Mouse (Mus musculus) right cerebral cortex, postnatal 36 days (tissue): Measurements from ENCODE around the gene Hykk.
"Not testable (repeated sequence)": the region's sequence is repeated elsewhere in the genome, so short reads cannot be mapped to it uniquely, and the experiment has no call there.

Source experiments
- DNase-seq, 2 experiments: peaks; one replicate each; pipeline ENCODE4 v3.0.0; 2022; ENCODE audit warnings: low spot score in 2 of 2, mixed read lengths in 1 of 2

The Hykk gene

GRCm38 (mm10) chr9:54917010-54917677 lies at the start of gene Hykk:
Gene Hykk (plus strand): TSS chr9:54917283.
- DNase-seq: peak; percentile 79 to 93

DNA sequence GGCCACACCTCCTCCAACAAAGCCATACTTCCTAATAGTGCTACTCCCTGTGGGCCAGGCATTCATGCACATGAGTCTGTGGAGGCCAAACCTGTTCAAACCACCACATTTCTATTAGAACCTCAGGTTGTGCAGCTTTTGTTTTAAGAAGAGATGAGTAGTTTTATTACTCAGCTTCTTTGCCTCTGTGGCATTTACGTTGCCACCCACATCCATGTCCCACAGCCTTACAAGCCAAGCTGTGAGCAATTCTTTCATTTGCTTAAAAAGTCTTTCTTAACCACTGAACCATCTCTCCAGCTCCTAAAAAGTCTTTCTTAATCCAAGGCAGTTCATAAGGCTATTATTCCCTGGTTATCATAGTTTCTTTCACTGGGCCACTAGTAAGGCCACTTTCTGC lies 38.3 kb upstream of the Hykk start:
- no peak for DNase-seq

DNA sequence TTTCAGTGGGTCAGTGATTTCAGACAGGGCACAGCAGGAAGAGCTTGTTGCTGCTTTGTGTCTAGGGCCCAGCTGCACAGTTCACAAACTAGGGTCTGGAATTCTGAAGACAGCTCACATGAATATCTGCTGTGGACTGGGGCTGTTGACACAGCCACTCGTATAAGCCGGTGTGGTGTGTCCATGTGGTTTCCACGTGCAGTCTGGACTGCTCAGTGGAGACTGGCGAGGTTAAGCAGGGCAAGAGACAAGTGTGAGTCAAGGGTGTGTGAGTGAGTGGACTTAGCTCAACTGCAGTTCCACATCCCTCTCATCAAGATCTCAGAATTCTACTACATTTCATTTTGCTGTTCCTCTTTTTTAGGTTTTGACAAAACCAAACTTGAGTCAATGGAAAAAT lies 25.0 kb upstream of the Hykk start:
- no peak for DNase-seq

GRCm38 (mm10) chr9:54897097-54897496 lies 20.0 kb upstream of the Hykk start:
- no peak for DNase-seq

- no peak for DNase-seq
Measured at GRCm38 (mm10) chr9:54909446-54909845, 7.6 kb upstream of the Hykk start.

GRCm38 (mm10) chr9:54915576-54915975 lies 1.5 kb upstream of the Hykk start:
- no peak for DNase-seq

DNA sequence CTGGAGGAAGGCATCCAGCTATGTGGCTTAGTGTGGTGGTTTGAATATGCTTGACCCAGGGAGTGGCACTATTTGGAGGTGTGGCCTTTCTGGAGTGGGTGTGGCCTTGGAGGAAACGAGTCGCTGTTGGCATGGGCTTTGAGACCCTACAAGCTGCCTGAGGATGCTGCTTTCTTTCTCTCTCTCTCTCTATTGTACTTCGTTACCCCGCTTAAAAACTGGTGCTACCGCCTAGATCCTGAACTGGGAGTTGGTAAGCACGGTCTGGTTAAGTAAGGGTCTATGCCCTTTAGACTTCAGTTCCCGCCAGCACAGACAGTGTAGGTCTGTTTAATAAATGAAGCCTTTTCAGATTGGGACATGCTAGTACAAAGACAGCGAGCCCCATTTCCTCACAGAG lies 682 bp upstream of the Hykk start:
- DNase-seq: no peak

GRCm38 (mm10) chr9:54918191-54918590 lies 1.1 kb downstream of the Hykk start:
- no peak for DNase-seq

- DNase-seq: no peak
Measured at GRCm38 (mm10) chr9:54918781-54919180, 1.7 kb downstream of the Hykk start.

DNA sequence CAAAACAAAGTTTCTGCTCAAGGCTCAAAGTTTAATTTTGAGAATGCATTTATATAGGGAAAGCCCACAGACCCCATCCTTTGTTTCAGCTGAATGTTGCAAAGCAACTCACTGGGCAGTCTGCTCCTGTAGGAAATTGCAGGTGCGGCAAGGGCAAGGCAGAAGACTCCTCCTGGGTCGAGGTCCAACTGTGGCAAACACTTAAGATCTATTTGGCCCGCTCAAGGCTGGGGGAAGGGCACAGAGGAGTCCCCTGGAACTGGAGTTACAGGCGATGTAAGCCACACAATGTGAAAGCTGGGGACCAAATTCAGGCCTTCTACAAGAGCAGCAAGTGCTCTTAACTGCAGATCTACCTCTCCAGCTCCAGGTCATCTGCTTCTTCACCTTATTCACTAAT lies 2.9 kb downstream of the Hykk start:
- no peak for DNase-seq

GRCm38 (mm10) chr9:54930741-54931140 lies 13.7 kb downstream of the Hykk start:
- DNase-seq: no peak

DNA sequence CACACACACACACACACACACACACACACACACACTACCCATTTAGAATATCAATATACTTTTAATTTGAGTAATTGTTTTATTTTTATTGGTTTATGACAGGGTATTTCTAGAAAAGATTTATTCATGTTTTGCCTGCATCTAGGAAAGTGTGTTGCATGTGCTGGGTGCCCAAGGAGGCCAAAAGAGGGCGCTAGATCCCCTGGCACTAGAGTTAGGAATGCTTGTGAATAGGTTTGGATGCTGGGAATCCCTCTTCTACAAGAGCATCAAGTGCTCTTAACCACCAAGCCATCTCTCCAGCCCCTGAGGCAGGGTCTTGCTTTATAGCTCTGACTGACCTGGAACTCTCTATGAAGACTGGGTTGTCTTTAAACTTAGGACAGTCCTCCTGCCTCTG lies 14.7 kb downstream of the Hykk start:
- no peak for DNase-seq

DNA sequence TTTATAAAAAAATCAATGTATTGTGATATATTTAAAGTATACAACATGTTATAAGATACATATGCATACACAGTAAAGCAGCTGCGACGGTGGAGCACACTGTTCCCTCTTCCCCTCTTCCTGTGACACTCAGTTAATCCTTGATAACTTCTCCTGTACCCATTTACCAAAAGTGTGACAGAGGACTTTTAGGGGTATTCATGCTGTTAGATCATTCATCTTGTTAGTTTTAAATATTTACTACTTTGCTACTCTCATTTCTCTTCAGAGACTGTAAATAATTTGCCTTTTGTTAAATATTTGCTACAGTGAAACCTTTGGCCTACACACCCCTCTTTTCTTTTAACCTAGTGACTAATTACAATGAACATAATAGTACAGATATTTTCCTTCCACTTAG lies 15.3 kb downstream of the Hykk start:
- no peak for DNase-seq

- no peak for DNase-seq
Measured at GRCm38 (mm10) chr9:54942071-54942470, 25.0 kb downstream of the Hykk start.

- no peak for DNase-seq
Measured at GRCm38 (mm10) chr9:54944467-54944866, 27.4 kb downstream of the Hykk start.

DNA sequence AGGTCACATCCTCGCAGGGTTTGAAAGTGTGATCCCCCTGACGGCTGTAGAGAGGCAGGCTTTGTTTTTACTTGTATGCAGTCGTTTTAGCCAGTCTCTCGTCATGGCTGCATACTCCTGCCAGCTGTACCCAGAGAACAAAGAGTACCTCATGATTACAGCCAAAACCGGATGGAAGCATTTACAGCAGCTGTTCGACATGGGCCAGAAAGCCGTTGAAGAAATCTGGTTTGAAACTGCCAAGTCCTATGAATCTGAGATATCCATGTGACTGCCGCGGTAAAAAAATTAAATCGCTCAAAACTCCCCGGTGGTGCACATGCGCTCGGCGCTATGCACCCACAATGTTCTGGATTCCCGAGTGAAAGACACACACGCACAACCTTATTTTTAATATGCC lies 29.2 kb downstream of the Hykk start:
- no peak for DNase-seq

DNA sequence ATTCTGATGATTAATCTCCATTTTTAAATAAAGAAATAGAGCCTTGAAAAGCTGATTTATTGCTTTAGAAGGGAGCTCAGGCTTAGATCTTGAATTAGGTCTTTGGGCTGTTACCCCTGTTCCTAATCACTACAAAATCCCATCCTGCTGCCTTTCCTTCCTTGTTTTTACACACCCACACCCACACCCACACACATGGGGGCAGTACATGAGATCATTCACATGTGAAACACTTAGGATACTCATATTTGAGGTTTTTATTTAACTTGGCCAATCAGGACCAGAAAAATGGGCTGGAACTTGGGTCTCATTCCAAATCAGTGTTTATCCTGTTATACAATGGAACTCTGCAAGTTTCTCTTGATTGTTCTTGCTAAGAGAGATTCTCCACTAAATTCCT lies 32.4 kb downstream of the Hykk start:
- no peak for DNase-seq

- not testable (repeated sequence) for DNase-seq
Measured at GRCm38 (mm10) chr9:54950162-54950561, 33.1 kb downstream of the Hykk start.

- peak; percentile 80 to 84 for DNase-seq
Measured at GRCm38 (mm10) chr9:54950575-54951321, 33.7 kb downstream of the Hykk start, which contains the start of the genes Psma4 and AY074887. Gene Psma4 (plus strand): TSS chr9:54950790. Gene AY074887 (minus strand): TSS chr9:54950998.

- DNase-seq: no peak
Measured at GRCm38 (mm10) chr9:54961059-54961458, 44.0 kb downstream of the Hykk start.

GRCm38 (mm10) chr9:54963669-54964068 lies 46.6 kb downstream of the Hykk start:
- DNase-seq: no peak

GRCm38 (mm10) chr9:54969972-54970637 lies 53.0 kb downstream of the Hykk start:
- DNase-seq: no peak

DNA sequence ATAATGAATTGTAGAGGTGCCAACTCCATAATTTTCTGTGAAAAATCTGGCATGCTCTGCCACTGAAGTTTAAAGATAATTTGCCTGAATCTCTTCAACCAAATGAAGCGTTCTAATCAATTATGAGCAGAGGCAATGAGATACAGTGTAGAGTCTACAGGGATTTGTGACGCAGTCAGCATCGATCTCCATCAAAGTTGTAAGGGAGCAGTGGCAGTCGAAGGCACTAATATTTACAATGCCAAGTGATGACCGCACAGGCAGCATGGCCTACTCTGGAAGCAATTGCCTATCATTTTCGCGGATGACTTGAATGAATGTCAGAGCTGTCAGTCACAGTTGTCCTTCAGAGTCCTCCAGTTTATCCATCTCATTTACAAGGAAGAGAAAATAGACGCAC lies 63.6 kb downstream of the Hykk start, which contains the start of gene Chrna5:
TSS of gene Chrna5 (plus strand) at position 207 of the 400 bp plus-strand sequence.
- DNase-seq: no peak
